Mouse (Mus musculus) hindbrain, embryonic 14.5 days (tissue): ENCODE results near the gene St3gal3. TPM values are rescaled to one million over a fixed set of nuclear protein-coding genes. Genes with fewer than 3 reads are reported as not detected.

Experiments used
- ATAC-seq: fragments of 200-750 bp; cut with Nextera tagmentation; 2 replicates; pipeline ENCODE4 v1.8.0; 2017; ENCODE audit warnings: moderate number of reproducible peaks, mild to moderate bottlenecking, moderate TSS enrichment, moderate library complexity; ENCODE audit not compliant: low FRiP score
- DNase-seq: peaks from one replicate; pipeline ENCODE4 v3.0.0-alpha.2; 2015; ENCODE audit warnings: low spot score
- H3K27ac ChIP-seq: fragments of 300-500 bp; sonication (generic); 2 replicates; pipeline ENCODE4 v1.5.1; 2014; ENCODE audit warnings: mild to moderate bottlenecking, moderate library complexity
- H3K27me3 ChIP-seq: fragments of 300-500 bp; sonication (generic); 2 replicates; pipeline ENCODE4 v1.6.1; 2014; ENCODE audit warnings: mild to moderate bottlenecking, low read length, mixed read lengths; ENCODE audit not compliant: control insufficient read depth, insufficient read depth
- H3K36me3 ChIP-seq: fragments of 300-500 bp; sonication (generic); replicated peaks from 2 replicates; pipeline ENCODE4 v1.6.1; 2014; ENCODE audit not compliant: control insufficient read depth, insufficient read depth
- H3K4me1 ChIP-seq: fragments of 300-500 bp; sonication (generic); replicated peaks from 2 replicates; pipeline ENCODE4 v1.6.1; 2014; ENCODE audit warnings: antibody characterized with exemption, low read length, mixed read lengths; ENCODE audit not compliant: control insufficient read depth, insufficient read depth
- H3K4me2 ChIP-seq: fragments of 300-500 bp; sonication (generic); replicated peaks from 2 replicates; pipeline ENCODE4 v1.6.1; 2014; ENCODE audit warnings: mild to moderate bottlenecking, moderate library complexity
- H3K4me3 ChIP-seq: fragments of 300-500 bp; sonication (generic); replicated peaks from 2 replicates; pipeline ENCODE4 v1.5.1; 2014; ENCODE audit warnings: mild to moderate bottlenecking, low read length
- H3K9ac ChIP-seq: fragments of 300-500 bp; sonication (generic); 2 replicates; pipeline ENCODE4 v1.6.1; 2014
- H3K9me3 ChIP-seq: fragments of 300-500 bp; sonication (generic); 2 replicates; pipeline ENCODE4 v1.6.1; 2016; ENCODE audit warnings: low read length; ENCODE audit not compliant: control insufficient read depth
- WGBS: fragments of 180-500 bp; shearing (Covaris S2); extraction: QIAGEN DNeasy Blood & Tissue Kit; methylation state at CpG from one replicate; pipeline ENCODE4 v1.1.7; 2014; 5-methylcytosine and 5-hydroxymethylcytosine counted together
- polyA plus RNA-seq: library from polyadenylated mRNA; unstranded; fragments of >200 nt; fragmentation: Nextera tagmentation; extraction: Ambion mirVana; gene quantifications from 2 replicates; pipeline ENCODE4 v1.2.1, GENCODE M21; 2014

Gene St3gal3
- polyA plus RNA-seq, 1 experiment from 2014 or later, result 11.5 TPM

DNA sequence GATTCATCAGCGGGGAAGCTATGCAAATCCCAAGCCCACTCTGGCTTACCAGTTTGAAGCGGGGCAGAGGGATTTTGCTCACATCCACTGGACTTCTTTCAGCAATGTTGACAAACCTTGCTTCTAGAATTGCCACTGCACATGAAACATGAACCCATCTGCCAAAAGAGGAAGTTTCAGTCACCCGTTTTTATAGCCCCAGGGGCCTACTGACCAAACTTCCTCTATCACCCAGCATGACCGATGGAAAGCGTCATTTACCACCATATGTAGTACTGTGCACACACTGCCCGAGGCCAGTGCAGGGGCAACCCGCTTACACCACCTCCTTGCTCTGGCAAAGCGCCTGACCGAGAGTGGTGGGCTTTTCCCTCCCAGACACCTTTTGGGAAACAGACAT, 9.6 kb upstream of the St3gal3 start:
- no peaks in the 10 kb centered on the region for H3K9me3 ChIP-seq
- DNase-seq (no peak), ATAC-seq (no peak)
- peaks cover 98% of the 10 kb centered on the region for H3K36me3 ChIP-seq
- no peaks in the 10 kb centered on the region for H3K4me1 ChIP-seq
- no peaks in the 10 kb centered on the region for H3K27me3 ChIP-seq
- 94% methylated on average over 9 of the region's 9 CpGs for WGBS
- no peak overlapping the region for H3K4me3 ChIP-seq
- no peak overlapping the region for H3K27ac ChIP-seq
- no peak overlapping the region for H3K9ac ChIP-seq
- H3K4me2 ChIP-seq, result no peak overlapping the region

DNA sequence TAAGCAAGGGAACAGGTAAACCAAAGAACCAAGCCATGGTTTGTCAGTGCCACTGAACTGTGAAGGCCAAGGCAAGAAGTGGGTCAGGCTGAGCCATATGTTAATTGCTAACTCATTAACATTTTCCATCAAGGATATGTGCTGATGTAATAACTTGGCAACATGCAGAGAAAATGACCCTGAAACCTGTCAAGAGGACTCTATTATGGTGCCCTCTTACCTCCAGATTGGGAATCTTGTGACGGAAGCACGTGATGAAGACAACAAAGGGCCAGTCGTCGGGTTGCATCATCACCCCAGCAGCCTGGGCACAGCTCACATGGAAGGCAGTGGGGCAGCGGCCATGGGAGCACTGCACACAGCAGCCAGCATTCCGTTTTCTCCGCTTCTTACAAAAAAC, 9.0 kb upstream of the St3gal3 start:
- no peaks in the 10 kb centered on the region for H3K27me3 ChIP-seq
- ATAC-seq, result no peak
- no peaks in the 10 kb centered on the region for H3K9me3 ChIP-seq
- no peaks in the 10 kb centered on the region for H3K4me1 ChIP-seq
- 91% methylated on average over 7 of the region's 7 CpGs for WGBS
- no peak overlapping the region for H3K4me2 ChIP-seq
- H3K27ac ChIP-seq, result no peak overlapping the region
- no peak for DNase-seq
- H3K9ac ChIP-seq, result no peak overlapping the region
- no peak overlapping the region for H3K4me3 ChIP-seq
- peaks cover 99% of the 10 kb centered on the region for H3K36me3 ChIP-seq

DNA sequence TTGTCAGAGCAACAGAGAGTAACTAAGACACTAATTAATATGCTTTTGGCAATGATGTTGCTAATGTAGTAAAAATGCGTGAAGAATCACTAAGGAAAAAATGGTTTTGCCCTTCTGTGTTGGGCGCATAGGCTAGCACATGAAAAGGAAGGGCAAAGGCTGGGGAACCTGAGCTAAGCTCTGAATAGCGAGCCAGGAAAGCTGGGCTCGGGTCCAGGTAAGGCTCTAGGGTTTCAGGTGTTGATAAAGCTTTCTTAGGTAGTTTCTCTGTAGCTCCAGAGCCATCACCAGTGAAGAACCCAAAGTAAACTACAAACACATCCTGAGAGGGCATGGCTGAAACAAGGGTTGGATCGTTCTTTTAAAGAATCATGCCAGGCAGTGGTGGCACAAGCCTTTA, 6.8 kb upstream of the St3gal3 start:
- Histone ChIP-seq H3K9ac (no peak overlapping the region), H3K4me2 (no peak overlapping the region), H3K27me3 (no peaks in the 10 kb centered on the region), H3K36me3 (peaks cover 98% of the 10 kb centered on the region), H3K27ac (no peak overlapping the region), H3K9me3 (no peaks in the 10 kb centered on the region), H3K4me1 (no peaks in the 10 kb centered on the region), H3K4me3 (no peak overlapping the region)
- no peak for ATAC-seq
- DNase-seq, result no peak
- WGBS, result 91% methylated on average over 5 of the region's 5 CpGs

DNA sequence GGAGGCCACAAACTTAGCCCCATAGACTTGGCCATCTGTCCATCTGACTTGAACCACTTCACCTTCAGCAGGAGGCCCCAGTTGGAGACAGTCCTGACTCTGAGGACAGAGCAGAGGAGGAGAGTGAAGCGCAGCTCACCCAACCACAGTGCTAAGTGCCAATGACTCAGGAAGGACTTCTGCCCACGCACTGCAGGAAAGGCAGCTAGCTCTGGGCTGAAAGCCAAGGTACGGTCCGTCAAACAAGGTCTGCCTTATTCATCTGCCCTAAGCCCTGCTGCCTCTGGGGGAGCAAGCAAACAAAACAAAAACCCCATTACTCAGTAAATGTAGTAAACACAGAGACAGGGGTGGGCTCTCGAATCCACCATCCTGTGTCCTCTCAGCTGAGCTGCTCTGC, 4.2 kb upstream of the St3gal3 start:
- Histone ChIP-seq H3K27me3 (no peaks in the 10 kb centered on the region), H3K4me1 (peaks cover 3% of the 10 kb centered on the region), H3K9me3 (no peaks in the 10 kb centered on the region), H3K9ac (no peak overlapping the region), H3K27ac (no peak overlapping the region), H3K4me3 (no peak overlapping the region), H3K36me3 (peaks cover 81% of the 10 kb centered on the region), H3K4me2 (no peak overlapping the region)
- DNase-seq, result peak; percentile 63
- no peak for ATAC-seq
- WGBS, result 54% methylated on average over 5 of the region's 5 CpGs

DNA sequence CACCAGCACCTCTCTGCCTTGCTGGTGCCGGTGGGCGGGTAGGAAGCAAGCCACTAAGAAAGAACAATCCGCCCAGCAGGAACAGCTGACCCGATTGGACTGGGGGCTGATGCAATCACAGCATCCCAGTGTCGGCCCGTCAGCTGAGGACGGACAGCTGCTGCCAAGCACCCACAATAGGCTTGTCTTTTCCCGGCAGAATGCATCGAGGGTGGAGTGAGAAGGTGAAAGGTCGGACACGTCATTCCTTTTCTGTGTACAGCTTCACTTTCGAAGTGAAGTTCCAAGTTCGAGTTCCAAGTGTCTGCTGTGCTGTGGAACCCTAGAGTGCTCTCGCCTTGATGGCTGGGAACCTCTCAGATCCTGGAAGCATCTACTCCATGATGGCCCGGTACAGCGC, 3.1 kb upstream of the St3gal3 start:
- ATAC-seq (no peak), DNase-seq (no peak)
- H3K27ac ChIP-seq, result no peak overlapping the region
- H3K9me3 ChIP-seq, result no peaks in the 10 kb centered on the region
- no peak overlapping the region for H3K9ac ChIP-seq
- WGBS, result 85% methylated on average over 16 of the region's 16 CpGs
- peaks cover 11% of the 10 kb centered on the region for H3K4me1 ChIP-seq
- H3K27me3 ChIP-seq, result no peaks in the 10 kb centered on the region
- peaks cover 71% of the 10 kb centered on the region for H3K36me3 ChIP-seq
- no peak overlapping the region for H3K4me3 ChIP-seq
- H3K4me2 ChIP-seq, result no peak overlapping the region

DNA sequence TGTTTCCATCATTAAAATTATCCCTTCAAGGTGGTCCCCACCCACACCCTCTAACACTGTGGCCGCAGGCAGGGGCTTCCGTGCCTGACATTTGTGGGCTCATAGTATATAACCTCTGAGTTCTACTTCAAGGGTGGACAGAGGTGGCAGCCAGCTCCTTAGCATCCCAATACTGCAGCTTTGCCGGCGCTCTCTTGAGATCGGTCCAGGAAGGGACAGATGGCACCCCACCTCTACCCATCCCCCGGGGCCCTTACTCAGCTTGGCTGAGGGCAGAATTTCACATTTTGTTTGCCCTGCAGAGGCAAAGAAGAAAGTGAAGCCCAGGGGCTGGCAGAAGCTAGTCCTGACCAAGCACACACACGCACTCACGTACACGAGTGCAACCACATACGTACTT, 2.6 kb upstream of the St3gal3 start:
- H3K36me3 ChIP-seq, result peaks cover 66% of the 10 kb centered on the region

DNA sequence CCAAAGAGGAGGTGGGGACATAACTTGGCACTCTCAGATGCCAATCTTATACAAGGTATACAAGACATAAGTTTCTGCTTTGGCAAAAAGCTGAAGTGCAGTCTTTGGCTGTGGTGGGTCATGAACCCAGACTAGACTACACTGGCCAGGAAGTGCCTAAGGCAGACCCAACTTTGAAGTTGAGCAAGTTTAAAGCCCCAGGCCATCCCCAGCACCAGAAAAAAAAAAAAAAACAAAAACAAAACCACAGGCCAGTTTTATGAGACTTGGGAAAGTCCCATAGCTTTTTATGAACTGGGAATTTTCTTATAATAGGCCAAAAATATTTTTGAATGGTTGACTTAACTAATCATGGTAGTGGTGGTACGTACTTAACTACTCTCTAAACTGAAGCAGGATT, 700 bp upstream of the St3gal3 start:
- no peaks in the 10 kb centered on the region for H3K9me3 ChIP-seq
- 0 out of 2 replicates have a peak overlapping the region, but pooled peaks have one; percentile 86 for H3K27ac ChIP-seq
- H3K4me1 ChIP-seq, result peaks cover 11% of the 10 kb centered on the region
- WGBS, result 86% methylated on average over 1 of the region's 1 CpGs
- peak overlapping the region; percentile 58 for H3K4me2 ChIP-seq
- peak overlapping the region; percentile 92; the same call in 1 of the 2 replicates for H3K9ac ChIP-seq
- peak overlapping the region; percentile 97 for H3K4me3 ChIP-seq
- H3K36me3 ChIP-seq, result peaks cover 47% of the 10 kb centered on the region
- DNase-seq, result no peak
- no peaks in the 10 kb centered on the region for H3K27me3 ChIP-seq
- ATAC-seq, result no peak

More for the DNA sequence above, 2.6 kb upstream of the St3gal3 start:
- no peaks in the 10 kb centered on the region for H3K27me3 ChIP-seq
- 91% methylated on average over 10 of the region's 10 CpGs for WGBS
- no peak overlapping the region for H3K4me2 ChIP-seq
- no peak overlapping the region for H3K4me3 ChIP-seq
- peaks cover 11% of the 10 kb centered on the region for H3K4me1 ChIP-seq
- no peak overlapping the region for H3K27ac ChIP-seq
- ATAC-seq, result no peak
- no peak overlapping the region for H3K9ac ChIP-seq
- DNase-seq, result no peak
- no peaks in the 10 kb centered on the region for H3K9me3 ChIP-seq

DNA sequence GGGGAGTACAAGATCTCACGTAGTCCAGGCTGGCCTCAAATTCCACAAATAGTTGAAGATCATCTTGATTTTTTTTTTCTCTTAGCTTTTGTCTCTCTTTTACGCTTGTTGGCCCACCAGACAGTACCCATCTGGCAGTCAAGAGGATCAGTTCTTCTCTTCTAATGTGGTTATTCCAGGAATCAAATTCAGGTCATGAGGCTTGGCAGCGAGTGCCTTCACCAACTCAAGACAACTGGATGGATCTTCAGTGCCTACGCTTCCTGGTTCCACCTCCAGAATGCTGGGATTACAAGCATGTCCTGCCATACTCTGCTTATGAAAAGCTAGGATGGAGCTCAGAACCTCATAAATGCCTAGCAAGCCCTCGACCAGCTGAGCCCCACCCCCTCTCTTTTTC, 3.4 kb downstream of the St3gal3 start:
- H3K4me1 ChIP-seq, result peaks cover 11% of the 10 kb centered on the region
- H3K9ac ChIP-seq, result no peak overlapping the region
- ATAC-seq (no peak), DNase-seq (no peak)
- no peak overlapping the region for H3K4me2 ChIP-seq
- 87% methylated on average over 5 of the region's 5 CpGs for WGBS
- H3K9me3 ChIP-seq, result no peaks in the 10 kb centered on the region
- H3K36me3 ChIP-seq, result peaks cover 8% of the 10 kb centered on the region; the same call in 1 of the 2 replicates
- no peak overlapping the region for H3K27ac ChIP-seq
- H3K27me3 ChIP-seq, result no peaks in the 10 kb centered on the region
- no peak overlapping the region for H3K4me3 ChIP-seq

DNA sequence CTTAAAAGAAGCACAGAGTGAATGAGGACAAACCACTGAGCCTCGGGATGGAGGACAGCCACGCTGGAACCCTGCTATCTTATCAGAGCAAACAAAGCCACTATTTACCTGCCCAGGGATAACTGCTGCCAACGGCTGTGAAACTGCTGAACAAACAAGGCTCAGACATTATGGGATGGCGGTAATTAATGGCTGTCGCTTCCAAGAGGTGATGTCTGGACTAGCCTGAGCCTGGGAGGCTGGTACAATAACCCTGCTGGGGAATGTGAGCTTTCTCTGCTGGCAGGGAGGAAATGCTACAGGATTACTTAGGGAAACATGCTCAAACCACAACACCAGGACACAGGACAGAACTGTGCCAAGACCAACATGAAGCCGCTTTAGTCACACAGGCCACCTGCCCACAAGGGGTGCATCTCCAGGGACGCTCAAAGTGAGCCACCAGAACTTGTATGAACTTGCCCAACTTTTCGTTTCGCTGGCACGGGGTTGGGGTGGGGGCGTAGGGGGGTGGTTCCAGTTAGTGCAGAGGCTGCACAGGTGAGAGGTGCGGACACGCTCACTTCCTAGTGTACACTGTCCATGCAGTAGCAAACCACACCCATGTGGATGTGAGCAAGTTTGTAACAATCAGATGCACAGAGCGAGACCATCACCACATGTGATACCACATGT, 11.5 kb downstream of the St3gal3 start:
- no peak overlapping the region for H3K27ac ChIP-seq
- no peak; the same call in 1 of the 2 replicates for ATAC-seq
- no peak overlapping the region for H3K9ac ChIP-seq
- DNase-seq, result no peak
- no peaks in the 10 kb centered on the region for H3K9me3 ChIP-seq
- 91% methylated on average over 14 of the region's 14 CpGs for WGBS
- no peaks in the 10 kb centered on the region for H3K27me3 ChIP-seq
- no peak overlapping the region for H3K4me2 ChIP-seq
- H3K36me3 ChIP-seq, result no peaks in the 10 kb centered on the region
- H3K4me3 ChIP-seq, result no peak overlapping the region
- H3K4me1 ChIP-seq, result no peaks in the 10 kb centered on the region

DNA sequence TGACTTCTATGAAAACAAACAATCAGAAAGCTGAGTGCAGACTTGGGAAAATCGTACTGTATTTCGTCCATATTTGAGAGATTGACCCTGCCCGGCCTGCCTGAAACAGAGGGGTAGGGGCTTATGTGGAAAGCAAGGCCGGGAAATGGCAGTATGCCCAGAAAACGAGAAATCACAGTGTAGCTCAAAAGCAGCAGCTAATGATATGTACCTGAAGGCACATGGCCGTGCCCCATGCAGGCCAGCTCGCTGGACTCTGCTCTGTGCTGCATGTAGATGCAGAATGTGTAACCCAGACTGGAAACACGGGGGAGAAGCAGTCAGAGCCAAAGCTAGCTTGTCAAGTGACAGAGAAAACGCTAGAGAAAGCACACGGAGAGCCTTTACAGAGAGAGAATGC, 12.6 kb downstream of the St3gal3 start:
- Histone ChIP-seq H3K27me3 (no peaks in the 10 kb centered on the region), H3K4me2 (no peak overlapping the region), H3K27ac (no peak overlapping the region; the same call in 1 of the 2 replicates), H3K4me3 (no peak overlapping the region), H3K36me3 (no peaks in the 10 kb centered on the region), H3K4me1 (no peaks in the 10 kb centered on the region), H3K9ac (no peak overlapping the region), H3K9me3 (no peaks in the 10 kb centered on the region)
- DNase-seq, result no peak
- ATAC-seq, result no peak
- 79% methylated on average over 10 of the region's 10 CpGs for WGBS
